Mouse (Mus musculus) ES-Bruce4 (cell line): ENCODE measurements around the gene Iqgap3.

Experiments used
- CTCF ChIP-seq: IDR thresholded peaks from one replicate; pipeline ENCODE4 v1.8.1; 2011; ENCODE audit warnings: low read depth, low read length
- EP300 ChIP-seq: IDR thresholded peaks from 2 replicates; pipeline ENCODE4 v1.6.1; 2011; ENCODE audit warnings: low read depth, low read length; ENCODE audit not compliant: insufficient read depth
- POLR2A ChIP-seq: IDR thresholded peaks from one replicate; pipeline ENCODE4 v1.8.1; 2011; ENCODE audit warnings: low read length; ENCODE audit not compliant: insufficient read depth

- no peak for TF ChIP-seq EP300
- no peak for TF ChIP-seq CTCF
- no peak for TF ChIP-seq POLR2A
Measured at GRCm38 (mm10) chr3:88140903-88141430, 59.2 kb downstream of the Iqgap3 start.
